Mouse (Mus musculus) CH12.LX (cell line): ENCODE measurements at regions not wholly inside any gene's neighbourhood (a gene's known extent, or its start where the extent isn't known, plus 50 kb on each side); places are given as distances from the start of the nearest gene placed in this dataset.
A peak's percentile ranks its signal among the peaks of the same experiment; 100 is the strongest.

Experiments
- DNase-seq: peaks from one replicate; pipeline ENCODE4 v3.0.0-alpha.2; 2013; ENCODE audit errors: extremely low read depth
- H3K27ac ChIP-seq: 2 replicates; pipeline ENCODE4 v1.5.1; 2012; ENCODE audit warnings: low read depth, mild to moderate bottlenecking, control low read depth, moderate library complexity; ENCODE audit not compliant: insufficient read depth
- H3K27me3 ChIP-seq: replicated peaks from 2 replicates; pipeline ENCODE3; 2012; ENCODE audit warnings: inconsistent platforms
- H3K36me3 ChIP-seq, 2 experiments: replicated peaks in 1 of 2; 2 replicates each; pipeline versions ENCODE3 to v1.6.1; 2012; ENCODE audit warnings: inconsistent platforms in 1 of 2, low read length in 1 of 2, mild to moderate bottlenecking in 1 of 2, mixed read lengths in 1 of 2, moderate library complexity in 1 of 2; ENCODE audit not compliant: control insufficient read depth in 1 of 2, insufficient read depth in 1 of 2
- H3K4me1 ChIP-seq, 2 experiments: 2 replicates each; pipeline ENCODE4 v1.6.1; 2012; ENCODE audit warnings: inconsistent platforms in 1 of 2, moderate library complexity in 1 of 2; ENCODE audit not compliant: insufficient read depth in 2 of 2, control insufficient read depth in 1 of 2
- H3K4me2 ChIP-seq: 2 replicates; pipeline ENCODE4 v1.6.1; 2012; ENCODE audit warnings: low read depth, mild to moderate bottlenecking, control low read depth; ENCODE audit not compliant: poor library complexity, insufficient read depth, severe bottlenecking
- H3K4me3 ChIP-seq, 3 experiments: fragments of 150-350 bp in 1 of 3; sonication (generic) in 1 of 3; replicated peaks in 1 of 3; 2 replicates each; pipeline versions ENCODE3 to v1.5.1; 2011 to 2012; ENCODE audit warnings: low read depth in 2 of 3, low read length in 2 of 3, mild to moderate bottlenecking in 2 of 3, moderate library complexity in 2 of 3, control low read depth in 1 of 3, improper control_type of control experiment in 1 of 3, inconsistent platforms in 1 of 3, mixed read lengths in 1 of 3; ENCODE audit not compliant: poor library complexity in 1 of 3
- H3K79me2 ChIP-seq: replicated peaks from 2 replicates; pipeline ENCODE4 v1.6.1; 2012; ENCODE audit warnings: mild to moderate bottlenecking, moderate library complexity; ENCODE audit not compliant: control insufficient read depth, poor library complexity, insufficient read depth, severe bottlenecking; ENCODE audit errors: extremely low read depth
- H3K9ac ChIP-seq: 2 replicates; pipeline ENCODE4 v1.6.1; 2012; ENCODE audit warnings: low read depth, mild to moderate bottlenecking, control low read depth, moderate library complexity; ENCODE audit not compliant: insufficient read depth
- H3K9me3 ChIP-seq: replicated peaks from 2 replicates; pipeline ENCODE3; 2012; ENCODE audit warnings: low read length, inconsistent platforms, mixed read lengths
- BHLHE40 ChIP-seq: IDR thresholded peaks from 2 replicates; pipeline ENCODE4 v1.6.1; 2011; ENCODE audit warnings: mild to moderate bottlenecking, low read depth, low read length, improper control_type of control experiment
- CHD2 ChIP-seq: IDR thresholded peaks from 2 replicates; pipeline ENCODE4 v1.6.1; 2011; ENCODE audit warnings: low read length, improper control_type of control experiment
- E2F4 ChIP-seq: IDR thresholded peaks from 2 replicates; pipeline ENCODE4 v1.6.1; 2011; ENCODE audit warnings: low read depth, low read length, improper control_type of control experiment; ENCODE audit not compliant: insufficient replicate concordance
- HCFC1 ChIP-seq: IDR thresholded peaks from 2 replicates; pipeline ENCODE4 v1.6.1; 2012; ENCODE audit warnings: low read depth, mild to moderate bottlenecking, inconsistent platforms, low read length, improper control_type of control experiment
- JUN ChIP-seq: IDR thresholded peaks from 2 replicates; pipeline ENCODE4 v1.6.1; 2011; ENCODE audit warnings: low read depth, mild to moderate bottlenecking, low read length, improper control_type of control experiment, moderate library complexity; ENCODE audit not compliant: insufficient read depth
- JUND ChIP-seq: conservative IDR thresholded peaks from 2 replicates; pipeline ENCODE4 v1.6.1; 2011; ENCODE audit warnings: low read depth, low read length, improper control_type of control experiment
- MEF2A ChIP-seq: IDR thresholded peaks from 2 replicates; pipeline ENCODE4 v1.6.1; 2014; ENCODE audit warnings: low read depth, mild to moderate bottlenecking, inconsistent platforms, low read length, improper control_type of control experiment, borderline replicate concordance
- MXI1 ChIP-seq: IDR thresholded peaks from 2 replicates; pipeline ENCODE4 v1.6.1; 2011; ENCODE audit warnings: mild to moderate bottlenecking, low read depth, low read length, improper control_type of control experiment
- MYC ChIP-seq: IDR thresholded peaks from 2 replicates; pipeline ENCODE4 v1.6.1; 2011; ENCODE audit warnings: low read depth, mild to moderate bottlenecking, improper control_type of control experiment, low read length
- NELFE ChIP-seq: IDR thresholded peaks from 2 replicates; pipeline ENCODE4 v1.6.1; 2011; ENCODE audit warnings: low read depth, low read length, improper control_type of control experiment
- RAD21 ChIP-seq: IDR thresholded peaks from 2 replicates; pipeline ENCODE4 v1.6.1; 2011; ENCODE audit warnings: low read depth, mild to moderate bottlenecking, low read length, improper control_type of control experiment, moderate library complexity
- ZNF384 ChIP-seq: IDR thresholded peaks from 2 replicates; pipeline ENCODE4 v1.6.1; 2012; ENCODE audit warnings: low read depth, low read length, improper control_type of control experiment, inconsistent platforms
- dilution Hi-C: fragments of 300-500 bp; cut with MboI; formaldehyde crosslinking; loops from 2 replicates; pipeline ENCODE4 v1.14.3; 2020; ENCODE audit warnings: low sequenced_read_pairs; ENCODE audit not compliant: extremely low pct_unique_long_range_greater_than_20kb, extremely low pct_ligation_motif_present
- in situ Hi-C: fragments of 300-500 bp; cut with MboI; formaldehyde crosslinking; loops from 3 replicates; pipeline ENCODE4 v1.14.3; 2019; ENCODE audit warnings: low sequenced_read_pairs, low pct_ligation_motif_present, low pct_unique_long_range_greater_than_20kb, mixed read lengths

GRCm38 (mm10) chr1:35931056-35931455 is 137.1 kb upstream of the Hs6st1 start:
- in situ Hi-C loops, result no loop called here
- dilution Hi-C loops, result no loop called here
- no peaks in the 10 kb centered on the region for H3K27me3 ChIP-seq
- no peak overlapping the region for H3K4me3 ChIP-seq
- H3K4me2 ChIP-seq, result no peak overlapping the region
- no peak overlapping the region for H3K27ac ChIP-seq
- H3K9me3 ChIP-seq, result no peaks in the 10 kb centered on the region
- no peak for DNase-seq
- H3K36me3 ChIP-seq, result no peaks in the 10 kb centered on the region
- no peak overlapping the region for H3K9ac ChIP-seq
- TF ChIP-seq JUND, result no peak
- no peak for TF ChIP-seq HCFC1
- TF ChIP-seq MXI1, result no peak
- TF ChIP-seq MYC, result no peak
- TF ChIP-seq CHD2, result no peak
- no peaks in the 10 kb centered on the region for H3K79me2 ChIP-seq
- no peaks in the 10 kb centered on the region for H3K4me1 ChIP-seq

GRCm38 (mm10) chr1:35933511-35933910 is 134.7 kb upstream of the Hs6st1 start:
- DNase-seq, result no peak
- no peaks in the 10 kb centered on the region for H3K9me3 ChIP-seq
- H3K4me2 ChIP-seq, result no peak overlapping the region
- H3K36me3 ChIP-seq, result no peaks in the 10 kb centered on the region
- no peaks in the 10 kb centered on the region for H3K4me1 ChIP-seq
- TF ChIP-seq JUN, result no peak
- no peak for TF ChIP-seq RAD21
- no peak for TF ChIP-seq BHLHE40
- dilution Hi-C loops, result no loop called here
- in situ Hi-C loops, result no loop called here
- H3K27me3 ChIP-seq, result no peaks in the 10 kb centered on the region
- H3K9ac ChIP-seq, result no peak overlapping the region
- H3K79me2 ChIP-seq, result no peaks in the 10 kb centered on the region
- no peak overlapping the region for H3K27ac ChIP-seq
- H3K4me3 ChIP-seq, result no peak overlapping the region

GRCm38 (mm10) chr1:35935099-35935651 is 133.0 kb upstream of the Hs6st1 start:
- Histone ChIP-seq H3K27me3 (no peaks in the 10 kb centered on the region), H3K9ac (no peak overlapping the region), H3K36me3 (no peaks in the 10 kb centered on the region), H3K27ac (no peak overlapping the region), H3K4me1 (no peaks in the 10 kb centered on the region), H3K4me3 (no peak overlapping the region), H3K4me2 (no peak overlapping the region), H3K79me2 (no peaks in the 10 kb centered on the region), H3K9me3 (no peaks in the 10 kb centered on the region)
- no peak for TF ChIP-seq E2F4
- TF ChIP-seq MEF2A, result no peak
- TF ChIP-seq NELFE, result no peak
- TF ChIP-seq ZNF384, result peak; percentile 65
- dilution Hi-C loops (no loop called here), in situ Hi-C loops (no loop called here)
- DNase-seq, result peak; percentile 9
